Mouse (Mus musculus) cerebellum, adult 2 months (tissue): ENCODE measurements around the gene Abhd17c.

Experiments used
- CTCF ChIP-seq: fragments of 200-500 bp; IDR thresholded peaks from 2 replicates; pipeline ENCODE4 v1.5.1; 2011; ENCODE audit warnings: low read depth, mild to moderate bottlenecking, control low read depth, low read length, moderate library complexity, borderline replicate concordance; ENCODE audit not compliant: insufficient read depth
- POLR2A ChIP-seq: fragments of 200-500 bp; IDR thresholded peaks from 2 replicates; pipeline ENCODE4 v1.6.1; 2011; ENCODE audit warnings: low read length, control low read depth, borderline replicate concordance; ENCODE audit not compliant: insufficient read depth

DNA sequence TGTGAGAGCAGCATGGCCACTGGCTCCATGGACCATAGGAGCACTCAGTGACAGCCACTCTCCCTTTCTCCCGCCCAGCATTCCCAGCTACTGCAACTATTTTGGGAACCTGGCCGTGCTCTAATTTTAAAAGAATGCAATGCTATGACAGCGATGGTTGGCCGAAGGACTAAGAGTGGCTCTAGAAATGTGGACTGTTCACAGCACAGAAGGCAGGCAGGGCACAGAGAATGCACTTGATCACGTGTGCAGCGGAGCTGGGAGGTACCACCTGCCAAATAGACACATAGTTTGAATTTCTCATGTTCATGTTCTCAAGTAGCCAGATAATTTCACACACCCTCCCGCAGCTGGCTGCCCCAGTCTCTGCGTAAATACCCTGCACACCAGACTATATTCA is 23.0 kb downstream of the Abhd17c start:
- TF ChIP-seq CTCF (no peak), POLR2A (no peak)
